Mouse (Mus musculus): ENCODE results near the gene Flad1. TPM values are rescaled to one million over a fixed set of nuclear protein-coding genes. Genes with fewer than 3 reads are reported as not detected.

The Flad1 gene
- polyA plus RNA-seq, 1 experiment from 2014 or later: 28.8 TPM

GRCm38 (mm10) chr3:89356029-89356428, 55.6 kb downstream of the Flad1 start:
- H3K27ac ChIP-seq: peak overlapping the region; percentile 77; the same call in 1 of the 2 replicates
- WGBS: 64% methylated on average over 9 of the region's 9 CpGs
- no peak overlapping the region for H3K4me3 ChIP-seq (replicated peaks; ENCODE audit: low read depth, low read length)
- ATAC-seq (replicated peaks; ENCODE audit: low FRiP score, low read depth) (no peak), DNase-seq (ENCODE audit: low spot score) (no peak)
- H3K9me3 ChIP-seq (replicated peaks; ENCODE audit: low read length): no peaks in the 10 kb centered on the region
- TF ChIP-seq CTCF (IDR thresholded peaks at IDR 0.05; ENCODE audit: low read depth): no peak
- no peaks in the 10 kb centered on the region for H3K27me3 ChIP-seq (ENCODE audit: insufficient read depth, low read length)
- H3K9ac ChIP-seq (ENCODE audit: low read depth, low read length): no peak overlapping the region
- H3K4me2 ChIP-seq (ENCODE audit: low read length): no peak overlapping the region
- H3K4me1 ChIP-seq (replicated peaks; ENCODE audit: insufficient read depth, low read length): no peaks in the 10 kb centered on the region
- no peaks in the 10 kb centered on the region for H3K36me3 ChIP-seq (ENCODE audit: insufficient read depth, low read length)

GRCm38 (mm10) chr3:89355512-89355902, 56.2 kb downstream of the Flad1 start:
- no peak for TF ChIP-seq CTCF (IDR thresholded peaks at IDR 0.05; ENCODE audit: low read depth)
- H3K4me2 ChIP-seq (ENCODE audit: low read length): no peak overlapping the region; the same call in 1 of the 2 replicates
- no peak overlapping the region for H3K4me3 ChIP-seq (replicated peaks; ENCODE audit: low read depth, low read length)
- peak overlapping the region; percentile 77 for H3K27ac ChIP-seq
- H3K9ac ChIP-seq (ENCODE audit: low read depth, low read length): no peak overlapping the region
- DNase-seq (ENCODE audit: low spot score): no peak
- H3K9me3 ChIP-seq (replicated peaks; ENCODE audit: low read length): no peaks in the 10 kb centered on the region
- no peaks in the 10 kb centered on the region for H3K27me3 ChIP-seq (ENCODE audit: insufficient read depth, low read length)
- H3K36me3 ChIP-seq (ENCODE audit: insufficient read depth, low read length): no peaks in the 10 kb centered on the region
- ATAC-seq (replicated peaks; ENCODE audit: low FRiP score, low read depth): peak; percentile 78
- H3K4me1 ChIP-seq (replicated peaks; ENCODE audit: insufficient read depth, low read length): 0 out of 2 replicates have a peak, but pooled peaks cover under 1% of the 10 kb centered on the region
- 67% methylated on average over 6 of the region's 6 CpGs for WGBS

GRCm38 (mm10) chr3:89354816-89355511, 56.7 kb downstream of the Flad1 start:
- no peak overlapping the region; the same call in 1 of the 2 replicates for H3K4me2 ChIP-seq (ENCODE audit: low read length)
- no peaks in the 10 kb centered on the region for H3K9me3 ChIP-seq (replicated peaks; ENCODE audit: low read length)
- H3K27ac ChIP-seq: peak overlapping the region; percentile 77
- H3K36me3 ChIP-seq (ENCODE audit: insufficient read depth, low read length): no peaks in the 10 kb centered on the region
- DNase-seq (ENCODE audit: low spot score) (peak; percentile 92), ATAC-seq (replicated peaks; ENCODE audit: low FRiP score, low read depth) (peak; percentile 70)
- H3K4me3 ChIP-seq (replicated peaks; ENCODE audit: low read depth, low read length): no peak overlapping the region
- TF ChIP-seq CTCF (IDR thresholded peaks at IDR 0.05; ENCODE audit: low read depth): peak; percentile 95
- 0 out of 2 replicates have a peak, but pooled peaks cover 6% of the 10 kb centered on the region for H3K4me1 ChIP-seq (replicated peaks; ENCODE audit: insufficient read depth, low read length)
- WGBS: 14% methylated on average over 5 of the region's 5 CpGs
- no peaks in the 10 kb centered on the region for H3K27me3 ChIP-seq (ENCODE audit: insufficient read depth, low read length)
- no peak overlapping the region for H3K9ac ChIP-seq (ENCODE audit: low read depth, low read length)

- no peak overlapping the region for H3K27ac ChIP-seq
- no peak overlapping the region for H3K4me2 ChIP-seq (ENCODE audit: low read length)
- no peaks in the 10 kb centered on the region for H3K27me3 ChIP-seq (ENCODE audit: insufficient read depth, low read length)
- TF ChIP-seq CTCF (IDR thresholded peaks at IDR 0.05; ENCODE audit: low read depth): no peak
- ATAC-seq (replicated peaks; ENCODE audit: low FRiP score, low read depth) (no peak), DNase-seq (ENCODE audit: low spot score) (no peak)
- H3K9me3 ChIP-seq (replicated peaks; ENCODE audit: low read length): no peaks in the 10 kb centered on the region
- no peak overlapping the region for H3K4me3 ChIP-seq (replicated peaks; ENCODE audit: low read depth, low read length)
- no peak overlapping the region for H3K9ac ChIP-seq (ENCODE audit: low read depth, low read length)
- H3K4me1 ChIP-seq (replicated peaks; ENCODE audit: insufficient read depth, low read length): peaks cover 6% of the 10 kb centered on the region; the same call in 1 of the 2 replicates
- H3K36me3 ChIP-seq (ENCODE audit: insufficient read depth, low read length): no peaks in the 10 kb centered on the region
- WGBS: 54% methylated on average over 5 of the region's 5 CpGs
These were observed 60.4 kb downstream of the Flad1 start for GRCm38 (mm10) chr3:89351271-89351670.

Other genes starting within 250 kb of the Flad1 start
- 16.9 and 18.8 TPM in 2 replicates for gene Clk2, start 247.1 kb downstream of the Flad1 start, polyA plus RNA-seq (2015; fragmentation: Nextera tagmentation; extraction: Ambion mirVana)
- gene Scamp3, start 234.4 kb downstream of the Flad1 start, polyA plus RNA-seq (2015; fragmentation: Nextera tagmentation; extraction: Ambion mirVana): 107 and 115 TPM in 2 replicates
- 23.5 and 24.1 TPM in 2 replicates for gene Fam189b, start 228.7 kb downstream of the Flad1 start, polyA plus RNA-seq (2015; fragmentation: Nextera tagmentation; extraction: Ambion mirVana)
- 53.6 and 56.0 TPM in 2 replicates for gene Gba, start 208.9 kb downstream of the Flad1 start, polyA plus RNA-seq (2015; fragmentation: Nextera tagmentation; extraction: Ambion mirVana)
- 10.4 and 12.1 TPM in 2 replicates for gene Thbs3, start 196.7 kb downstream of the Flad1 start, polyA plus RNA-seq (2015; fragmentation: Nextera tagmentation; extraction: Ambion mirVana)
- 200 and 218 TPM in 2 replicates for gene Mtx1, start 184.8 kb downstream of the Flad1 start, polyA plus RNA-seq (2015; fragmentation: Nextera tagmentation; extraction: Ambion mirVana)
- 42.8 and 49.5 TPM in 2 replicates for gene Muc1, start 182.8 kb downstream of the Flad1 start, polyA plus RNA-seq (2015; fragmentation: Nextera tagmentation; extraction: Ambion mirVana)
- gene Krtcap2, start 165.9 kb downstream of the Flad1 start, polyA plus RNA-seq (2015; fragmentation: Nextera tagmentation; extraction: Ambion mirVana): 328 and 371 TPM in 2 replicates
- 2.7 and 3.7 TPM in 2 replicates for gene Trim46, start 165.6 kb downstream of the Flad1 start, polyA plus RNA-seq (2015; fragmentation: Nextera tagmentation; extraction: Ambion mirVana)
- gene Dpm3, start 152.5 kb downstream of the Flad1 start, polyA plus RNA-seq (2015; fragmentation: Nextera tagmentation; extraction: Ambion mirVana): 148 and 182 TPM in 2 replicates
- gene Slc50a1, start 141.3 kb downstream of the Flad1 start, polyA plus RNA-seq (2015; fragmentation: Nextera tagmentation; extraction: Ambion mirVana): 75.8 and 82.2 TPM in 2 replicates
- 79.5 and 83.5 TPM in 2 replicates for gene Efna1, start 130.7 kb downstream of the Flad1 start, polyA plus RNA-seq (2015; fragmentation: Nextera tagmentation; extraction: Ambion mirVana)
- gene Efna3, start 88.9 kb downstream of the Flad1 start, polyA plus RNA-seq (2015; fragmentation: Nextera tagmentation; extraction: Ambion mirVana): 4.2 and 6.1 TPM in 2 replicates
- gene Efna4, start 73.8 kb downstream of the Flad1 start, polyA plus RNA-seq (2015; fragmentation: Nextera tagmentation; extraction: Ambion mirVana): 24.4 and 25.4 TPM in 2 replicates
- 85.4 and 90.7 TPM in 2 replicates for gene Adam15, start 61.9 kb downstream of the Flad1 start, polyA plus RNA-seq (2015; fragmentation: Nextera tagmentation; extraction: Ambion mirVana)
- 0.57 and 0.62 TPM in 2 replicates for gene Dcst2, start 49.9 kb downstream of the Flad1 start, polyA plus RNA-seq (2015; fragmentation: Nextera tagmentation; extraction: Ambion mirVana)
- gene Dcst1, start 46.6 kb downstream of the Flad1 start, polyA plus RNA-seq (2015; fragmentation: Nextera tagmentation; extraction: Ambion mirVana): 6.2 TPM in 2 replicates
- gene Zbtb7b, start 17.1 kb downstream of the Flad1 start, polyA plus RNA-seq (2015; fragmentation: Nextera tagmentation; extraction: Ambion mirVana): 4.3 TPM in 2 replicates
- 0.16 TPM in 1 of 2 replicates, not detected in the other for gene Lenep, start 9.1 kb downstream of the Flad1 start, polyA plus RNA-seq (2015; fragmentation: Nextera tagmentation; extraction: Ambion mirVana)
- 315 and 326 TPM in 2 replicates for gene Cks1b, start 6.5 kb upstream of the Flad1 start, polyA plus RNA-seq (2015; fragmentation: Nextera tagmentation; extraction: Ambion mirVana)
- gene Shc1, start 6.6 kb upstream of the Flad1 start, polyA plus RNA-seq (2015; fragmentation: Nextera tagmentation; extraction: Ambion mirVana): 72.0 and 73.2 TPM in 2 replicates
- gene Pygo2, start 18.3 kb upstream of the Flad1 start, polyA plus RNA-seq (2015; fragmentation: Nextera tagmentation; extraction: Ambion mirVana): 29.2 and 30.3 TPM in 2 replicates
- 65.2 and 67.1 TPM in 2 replicates for gene Pbxip1, start 24.8 kb upstream of the Flad1 start, polyA plus RNA-seq (2015; fragmentation: Nextera tagmentation; extraction: Ambion mirVana)
- 52.7 and 54.5 TPM in 2 replicates for gene Pmvk, start 42.7 kb upstream of the Flad1 start, polyA plus RNA-seq (2015; fragmentation: Nextera tagmentation; extraction: Ambion mirVana)
- 1.4 and 1.6 TPM in 2 replicates for gene Kcnn3, start 108.3 kb upstream of the Flad1 start, polyA plus RNA-seq (2015; fragmentation: Nextera tagmentation; extraction: Ambion mirVana)

All from kidney, postnatal 0 days (tissue).